Mouse (Mus musculus) thymus, postnatal 10 days (tissue): ENCODE results near the gene Rbm20.

ENCODE experiments used
- DNase-seq, 2 experiments: peaks; one replicate each; pipeline ENCODE4 v3.0.0; 2021; ENCODE audit warnings: low spot score in 2 of 2

Rbm20 gene

DNA sequence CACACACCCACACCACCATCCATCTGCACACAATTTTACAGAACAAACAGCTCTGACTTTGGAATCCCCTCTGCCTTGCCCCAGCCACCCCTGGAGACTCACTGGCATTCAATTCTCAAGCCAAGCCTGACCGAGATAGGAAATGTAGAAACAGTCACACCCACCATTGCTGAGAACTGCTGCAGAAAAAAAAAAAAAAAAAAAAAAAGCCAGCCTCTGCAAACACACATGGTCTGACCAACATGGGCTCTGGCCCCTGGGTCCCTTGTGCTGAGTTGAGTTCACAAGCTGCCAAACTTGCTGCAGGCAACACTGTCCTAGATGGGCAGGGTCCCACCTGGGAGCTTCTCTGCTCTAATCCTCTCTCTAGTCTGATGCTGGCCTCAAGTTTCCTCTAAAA lies 200.7 kb downstream of the Rbm20 start:
- no peak for DNase-seq

DNA sequence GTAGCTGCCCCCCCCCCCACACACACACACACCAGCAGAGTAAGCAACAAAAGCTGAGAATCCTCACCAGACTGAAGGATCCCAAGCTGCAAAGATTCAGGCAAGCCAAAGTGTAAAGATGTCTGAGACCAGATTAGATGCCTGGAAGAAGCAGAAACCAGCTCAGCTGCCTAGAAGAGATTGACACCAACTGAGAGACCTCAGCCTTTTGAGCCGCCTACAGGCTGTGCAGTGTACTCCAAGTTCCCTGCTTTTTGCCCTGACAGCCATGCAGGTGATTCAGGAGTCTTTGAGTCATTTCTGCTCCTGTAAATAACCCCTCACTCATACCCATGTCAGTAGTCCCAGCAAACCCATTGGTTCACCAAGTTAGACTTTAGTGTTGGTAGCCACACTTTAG lies 203.4 kb downstream of the Rbm20 start:
- DNase-seq = no peak

DNA sequence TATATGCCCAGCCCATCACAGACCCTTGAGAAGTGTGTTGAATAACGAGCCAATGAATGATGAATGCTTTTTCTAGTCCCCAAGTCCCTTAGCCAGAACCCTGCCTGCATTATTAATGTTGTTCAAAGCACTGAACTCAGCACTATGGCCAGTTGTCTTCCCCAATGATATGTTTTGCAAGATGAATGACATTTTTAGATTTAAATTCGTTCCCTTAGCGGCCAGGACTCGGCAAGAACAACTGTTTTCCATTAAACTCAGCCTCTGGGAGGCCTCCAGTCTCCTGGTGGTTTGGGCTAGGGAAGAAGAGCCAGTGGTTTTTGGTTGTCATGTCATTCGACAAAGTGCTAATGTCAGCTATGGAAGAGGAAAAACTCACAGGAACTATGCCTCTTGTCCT lies 204.7 kb downstream of the Rbm20 start:
- DNase-seq = no peak

DNA sequence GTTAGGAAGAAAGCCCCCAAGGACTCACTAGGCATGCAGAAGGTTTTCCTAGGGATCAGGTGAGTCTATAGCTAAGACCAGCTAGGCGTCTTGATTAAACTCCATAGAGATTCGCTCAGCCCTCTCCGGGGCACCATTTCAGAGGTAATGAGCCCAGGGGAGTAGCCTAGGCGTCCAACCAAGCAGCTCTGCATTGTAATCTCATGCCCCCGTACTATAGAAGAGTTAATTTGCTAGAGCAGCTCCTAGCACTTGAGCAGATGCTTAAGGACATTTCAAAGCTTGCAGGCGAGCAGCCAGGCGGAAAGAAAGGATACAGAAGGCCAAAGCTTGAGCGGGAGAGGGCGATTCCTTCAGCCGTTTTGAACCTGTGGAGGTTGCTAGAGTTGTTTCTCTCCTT lies 208.3 kb downstream of the Rbm20 start:
- DNase-seq = no peak

DNA sequence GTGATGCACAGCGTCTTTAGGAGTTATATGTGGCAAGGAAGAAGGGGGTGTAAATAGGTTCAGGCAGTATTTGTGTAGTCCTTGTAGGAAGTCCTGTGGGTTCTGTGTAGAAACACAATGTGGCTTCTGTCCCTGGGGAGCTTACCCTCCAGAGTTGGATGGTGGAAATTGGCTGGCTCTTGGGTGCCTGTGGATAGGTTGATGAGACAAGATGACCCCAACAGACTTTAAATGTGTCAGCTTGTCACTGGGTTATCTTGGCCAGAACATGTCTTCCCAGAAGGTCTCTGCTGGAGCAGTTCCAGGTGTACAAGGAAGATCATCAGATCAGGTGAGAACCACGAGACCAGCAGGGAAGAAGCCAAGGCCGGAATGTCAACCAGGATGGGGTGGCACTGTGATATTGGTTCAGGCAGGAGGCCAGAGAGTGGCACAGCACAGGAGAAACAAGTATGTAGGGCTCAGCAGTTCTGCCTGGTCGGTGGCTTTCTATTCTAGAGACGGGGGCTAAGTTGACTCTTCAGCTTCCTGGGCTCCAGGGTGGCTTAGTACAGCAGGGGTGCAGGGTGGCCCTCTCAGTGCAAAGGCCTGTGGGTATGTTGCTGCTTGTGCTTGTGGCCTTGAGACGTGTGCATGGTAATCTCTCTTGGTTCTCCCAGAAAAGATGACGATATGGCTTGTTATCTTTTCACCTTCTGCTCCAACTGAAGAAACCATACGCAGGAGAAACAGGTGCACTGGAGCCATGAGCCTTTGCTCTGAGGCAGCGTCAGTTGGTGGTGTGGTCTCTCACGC lies 209.7 kb downstream of the Rbm20 start:
- DNase-seq = peak; percentile 61

DNA sequence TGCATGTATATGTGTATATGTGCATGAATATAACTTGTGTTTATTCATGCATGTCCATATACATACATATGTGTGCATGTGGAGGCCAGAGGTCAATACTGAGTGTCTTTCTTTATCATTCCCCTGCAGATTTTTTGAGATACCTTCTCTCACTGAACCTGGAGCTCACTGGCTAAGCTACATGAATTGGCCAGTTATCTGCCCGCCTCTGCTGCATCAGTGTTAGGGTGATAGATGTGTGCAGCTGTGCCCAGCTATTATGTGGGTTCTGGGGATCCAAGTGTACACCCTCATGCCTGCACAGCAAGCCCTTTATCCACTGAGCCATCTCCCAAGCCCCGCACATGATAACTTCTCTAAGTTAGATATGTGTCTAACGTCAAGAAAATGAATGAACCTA lies 210.7 kb downstream of the Rbm20 start:
- DNase-seq = no peak

DNA sequence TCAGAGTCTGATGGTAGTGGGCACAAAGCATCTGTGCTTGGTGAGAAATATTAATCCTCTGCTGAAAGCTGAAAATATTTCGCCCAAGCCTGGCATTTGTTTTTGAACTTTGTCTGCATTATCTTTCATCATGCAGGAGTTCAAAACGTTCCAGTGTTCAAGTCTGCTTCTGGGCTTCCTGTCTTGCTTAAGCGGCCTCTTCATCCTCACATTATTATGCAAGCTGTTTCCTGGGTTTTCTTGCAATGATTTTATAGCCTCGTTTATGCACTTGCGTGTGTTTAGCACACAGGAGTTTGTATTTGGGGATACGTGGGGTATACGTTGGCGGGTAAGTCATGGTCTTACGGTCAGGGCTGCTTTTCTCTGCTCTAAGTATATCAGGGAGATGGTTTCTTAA lies 211.2 kb downstream of the Rbm20 start:
- peak in 1 of 2 experiments; percentile 28 for DNase-seq

DNA sequence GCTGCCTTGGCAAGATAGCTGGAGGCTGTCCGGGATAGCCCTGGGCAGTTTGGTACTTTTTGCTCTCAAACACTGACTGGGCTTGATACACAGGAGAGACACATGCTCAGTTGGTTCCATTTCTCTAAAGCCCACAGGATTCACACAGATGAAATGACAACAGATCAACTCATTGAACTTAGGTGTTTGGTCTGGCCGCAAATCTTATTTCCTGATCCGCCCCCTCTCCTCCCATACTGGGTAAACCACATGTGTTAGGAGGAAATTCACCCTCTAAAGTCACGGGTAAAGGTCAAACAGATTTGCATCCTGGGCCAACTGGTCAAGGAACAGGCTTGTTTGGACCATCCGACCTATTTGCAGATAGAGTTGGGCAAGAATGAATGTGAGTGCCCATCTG lies 212.4 kb downstream of the Rbm20 start:
- no peak for DNase-seq

DNA sequence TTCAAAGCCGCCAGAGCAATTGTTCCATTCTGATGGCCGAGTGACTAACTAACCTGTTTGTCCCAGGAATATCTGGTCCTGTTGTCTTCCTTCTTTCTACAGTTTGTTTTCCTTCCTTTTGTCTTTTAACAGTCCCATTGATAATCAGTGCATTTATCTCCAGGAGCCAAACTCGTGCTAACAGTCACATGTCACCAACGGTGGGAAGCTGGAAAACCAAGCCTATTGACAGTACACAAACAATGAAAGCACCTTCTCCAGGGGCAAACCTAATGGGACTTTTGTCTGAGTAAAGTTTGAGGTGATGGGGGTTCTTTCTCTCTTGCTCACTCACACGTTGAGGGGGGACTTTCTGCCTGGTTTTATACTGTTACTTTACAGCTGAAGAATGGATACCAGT lies 213.2 kb downstream of the Rbm20 start:
- DNase-seq = no peak

DNA sequence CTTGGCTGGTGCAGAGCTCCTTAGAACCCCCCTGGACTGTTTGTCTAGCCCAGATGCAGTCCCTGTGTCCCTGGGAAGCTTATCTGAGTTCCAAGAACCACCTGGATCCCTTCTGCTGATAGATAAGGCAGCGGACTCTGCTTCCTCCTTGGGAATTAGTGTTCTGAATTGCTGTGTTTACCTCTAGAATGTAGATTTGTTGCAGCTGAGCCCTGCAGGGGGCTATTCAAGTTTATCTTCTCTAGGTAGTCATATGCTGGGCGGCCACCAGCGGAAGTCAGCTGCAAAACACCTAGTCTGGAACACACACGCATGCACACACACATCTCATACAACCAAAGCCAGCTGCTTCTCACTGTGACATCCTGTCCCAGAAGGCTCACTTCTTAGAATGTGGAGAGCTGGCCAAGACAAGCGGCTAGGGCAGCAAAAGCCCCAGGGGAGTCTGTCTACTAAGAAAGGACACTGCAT lies 213.7 kb downstream of the Rbm20 start:
- DNase-seq = peak; percentile 79 to 83

DNA sequence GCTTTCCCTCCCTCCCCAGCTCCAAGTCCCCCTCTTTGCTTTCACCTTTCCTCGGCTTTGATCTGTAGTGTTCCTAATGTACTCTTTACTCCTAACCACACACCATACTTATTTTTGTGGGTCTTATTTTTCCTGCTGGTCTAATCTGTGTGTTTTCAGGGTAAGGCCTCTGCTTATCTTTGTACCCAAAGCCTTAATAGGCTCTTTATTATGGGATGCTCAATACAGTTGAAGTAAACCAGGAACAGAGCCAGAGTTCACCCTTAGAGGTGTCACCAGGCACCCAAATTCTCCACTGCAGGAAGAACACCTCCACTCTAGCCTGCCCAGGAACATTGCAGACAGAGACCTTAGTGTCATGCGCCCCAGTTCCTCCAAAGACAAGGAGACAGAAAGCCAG lies 214.5 kb downstream of the Rbm20 start:
- DNase-seq = no peak

DNA sequence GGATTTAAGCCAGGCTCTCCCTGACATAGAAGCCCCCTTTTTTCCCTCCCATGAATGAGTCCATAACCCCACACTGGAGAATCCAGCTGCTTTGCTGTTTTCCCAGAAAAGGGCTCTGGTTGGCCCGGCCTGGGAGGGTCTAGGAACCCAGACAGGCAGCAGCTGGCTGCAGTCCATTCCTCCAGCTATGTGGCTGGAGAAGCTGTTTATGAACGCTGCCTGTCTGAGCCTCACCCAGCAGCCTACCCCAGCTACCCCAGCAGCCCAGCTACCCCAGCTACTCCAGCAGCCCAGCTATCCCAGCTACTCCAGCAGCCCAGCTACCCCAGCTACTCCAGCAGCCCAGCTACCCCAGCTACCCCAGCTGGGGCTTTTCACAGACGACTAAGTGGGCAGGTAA lies 215.0 kb downstream of the Rbm20 start, which contains the start of gene Pdcd4:
Gene Pdcd4, plus strand, starts transcription at position 171 of the 400 bp plus-strand sequence.
- DNase-seq = peak; percentile 30 to 36

DNA sequence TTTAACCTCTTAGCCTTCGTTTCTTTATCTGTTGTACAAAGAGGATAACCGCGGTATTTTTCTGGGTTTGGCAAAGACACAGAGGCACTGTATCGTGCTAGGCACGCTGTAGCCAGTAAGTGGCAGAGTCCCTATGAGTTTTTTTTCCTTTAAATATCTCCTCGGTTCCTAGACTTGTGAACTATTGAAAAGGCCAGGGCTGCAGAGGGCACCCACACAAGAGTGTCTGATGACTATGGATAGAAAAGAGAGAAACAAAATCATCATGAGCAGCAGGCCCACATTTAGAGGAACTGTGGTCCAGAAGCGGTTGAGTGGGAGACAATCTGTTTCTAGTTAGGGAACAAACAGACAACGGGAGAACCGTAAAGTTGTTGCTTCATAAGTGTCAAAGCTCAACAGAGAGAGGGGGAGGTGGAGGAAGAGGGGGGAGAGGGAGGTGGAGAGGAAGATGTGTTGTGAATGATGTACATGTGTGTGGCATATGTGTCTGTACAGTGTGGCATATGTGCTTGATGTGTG lies 215.8 kb downstream of the Rbm20 start:
- no peak for DNase-seq

DNA sequence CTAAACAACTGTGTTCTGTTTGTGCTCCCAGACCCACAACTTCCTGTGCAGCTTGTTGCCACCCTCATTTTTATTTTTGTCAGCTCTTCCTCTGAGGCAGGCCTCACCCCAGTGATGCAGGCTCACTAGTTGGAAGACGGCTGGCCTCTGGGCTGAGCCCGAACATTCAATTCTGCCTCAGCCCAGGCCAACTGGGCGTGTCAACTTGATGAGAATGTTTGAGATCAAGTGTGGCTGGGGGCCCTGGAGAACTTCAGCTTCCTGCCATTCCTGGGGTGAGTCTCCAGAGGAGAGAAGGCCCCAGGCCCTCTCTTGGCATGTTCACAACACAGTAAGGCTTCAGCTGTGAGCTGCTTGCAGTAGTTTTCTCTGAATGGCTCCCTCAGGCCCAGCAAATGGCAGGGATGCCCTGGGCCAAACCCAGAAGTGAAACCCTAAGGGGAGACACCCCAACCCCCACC lies 216.6 kb downstream of the Rbm20 start:
- peak; percentile 68 to 70 for DNase-seq

DNA sequence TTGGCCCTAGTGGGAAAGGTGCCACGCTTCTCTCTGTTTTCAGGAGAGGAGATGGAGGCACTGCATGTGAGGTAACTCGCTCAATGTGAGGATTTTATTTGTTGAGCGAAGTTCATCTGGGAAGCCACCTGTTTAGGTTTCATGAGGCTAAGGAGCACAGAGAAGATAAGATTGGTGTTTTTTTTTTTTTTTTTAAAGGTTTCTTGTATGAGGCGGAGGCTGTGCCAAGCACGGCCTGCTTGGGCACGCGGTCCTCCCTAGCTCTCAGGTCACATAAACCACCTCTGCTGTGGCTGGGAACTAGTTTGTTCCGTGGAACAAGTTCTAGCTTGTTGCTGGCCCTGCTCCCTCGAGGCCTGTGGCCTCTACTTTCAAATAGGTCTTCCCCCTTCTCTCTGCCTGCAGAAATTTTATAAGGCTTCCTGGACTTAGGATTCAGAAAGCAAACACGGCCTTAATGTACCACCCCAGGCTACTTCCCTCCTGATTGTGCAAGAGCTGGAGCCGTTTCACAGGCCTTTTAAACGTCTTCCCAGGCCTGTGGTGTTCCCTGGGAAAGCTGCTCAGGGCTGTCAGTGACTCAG lies 217.5 kb downstream of the Rbm20 start:
- no peak for DNase-seq

DNA sequence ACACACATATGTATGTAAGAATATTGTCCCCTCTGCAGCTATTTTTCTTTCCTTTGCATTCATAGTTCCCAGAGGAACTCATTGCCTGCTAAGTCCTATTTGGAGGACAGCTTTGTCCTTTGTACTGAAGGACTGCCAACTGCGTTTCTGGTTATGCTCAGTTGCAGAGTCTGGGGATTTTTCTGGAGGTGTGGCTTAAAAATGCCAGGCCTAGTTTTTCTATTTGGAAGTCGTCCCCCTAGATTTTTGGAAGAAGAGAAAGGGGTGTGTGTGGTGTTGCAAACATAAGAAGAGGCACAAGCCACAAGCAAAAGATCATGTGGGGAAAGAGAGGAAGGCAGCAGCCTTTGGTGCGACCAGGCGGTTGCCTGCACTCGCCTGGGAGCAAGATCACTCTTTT lies 220.9 kb downstream of the Rbm20 start:
- DNase-seq = no peak

DNA sequence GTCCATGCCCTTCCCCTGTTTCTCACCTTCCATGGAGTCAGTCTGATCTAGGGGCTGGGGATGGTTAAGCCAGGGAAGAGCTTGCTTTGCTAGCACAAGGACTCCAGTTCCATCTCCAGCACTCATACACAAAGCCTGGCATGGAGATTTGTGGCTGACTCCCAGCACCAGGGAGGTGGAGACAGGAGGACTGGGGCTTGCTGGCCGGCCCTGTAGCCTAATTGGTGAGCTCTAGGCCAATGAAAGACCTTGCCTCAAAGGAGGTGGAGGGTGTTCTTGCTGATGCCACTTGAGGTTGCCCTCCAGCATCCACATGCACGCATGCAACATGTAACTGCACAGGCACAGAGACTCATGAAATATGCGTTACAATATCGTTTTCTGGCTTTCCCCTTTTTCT lies 221.4 kb downstream of the Rbm20 start:
- DNase-seq = no peak

DNA sequence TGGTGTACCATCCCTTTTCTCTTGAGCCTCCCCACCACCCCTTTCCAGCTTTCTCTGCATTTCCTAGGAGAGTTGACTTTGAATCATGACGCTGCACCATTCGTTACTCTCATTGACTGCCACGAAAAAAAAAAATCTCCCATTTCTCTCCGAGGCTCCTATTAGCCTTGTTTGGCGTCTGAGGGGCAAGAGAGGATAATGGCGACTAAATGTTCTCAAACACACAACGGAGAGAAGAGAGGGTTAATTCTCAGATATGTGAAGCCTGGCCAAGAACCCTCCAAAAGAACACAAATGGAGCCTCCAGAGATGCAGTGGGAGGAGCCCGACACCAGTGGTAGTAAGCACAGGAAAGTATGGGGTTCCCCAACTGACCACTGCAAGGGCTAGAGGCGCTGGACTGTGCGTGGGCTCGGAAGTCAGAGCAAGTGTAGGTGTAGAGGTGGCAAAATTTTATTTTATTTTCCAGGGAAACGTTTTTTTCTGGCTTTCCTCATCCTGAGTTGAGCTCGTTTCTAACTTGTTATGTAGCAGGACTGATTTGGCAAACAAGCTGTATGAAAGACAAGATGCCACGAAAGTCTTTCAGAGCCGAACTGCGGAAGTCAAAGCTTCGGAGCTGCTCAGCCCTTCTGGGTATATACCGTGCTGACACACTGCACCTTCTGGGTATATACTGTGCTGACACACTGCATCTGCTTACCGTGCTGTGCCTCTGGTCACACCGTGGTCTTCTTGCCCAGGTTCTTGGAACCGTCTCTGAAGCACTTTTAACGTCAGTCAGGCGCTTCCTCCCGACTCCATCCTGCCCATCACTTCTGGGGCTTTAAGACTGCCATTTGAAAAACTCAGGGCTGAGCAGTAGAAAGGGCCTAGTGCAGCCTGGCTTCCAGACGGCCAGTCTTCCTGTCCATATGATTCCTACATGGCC lies 222.1 kb downstream of the Rbm20 start:
- DNase-seq = no peak

DNA sequence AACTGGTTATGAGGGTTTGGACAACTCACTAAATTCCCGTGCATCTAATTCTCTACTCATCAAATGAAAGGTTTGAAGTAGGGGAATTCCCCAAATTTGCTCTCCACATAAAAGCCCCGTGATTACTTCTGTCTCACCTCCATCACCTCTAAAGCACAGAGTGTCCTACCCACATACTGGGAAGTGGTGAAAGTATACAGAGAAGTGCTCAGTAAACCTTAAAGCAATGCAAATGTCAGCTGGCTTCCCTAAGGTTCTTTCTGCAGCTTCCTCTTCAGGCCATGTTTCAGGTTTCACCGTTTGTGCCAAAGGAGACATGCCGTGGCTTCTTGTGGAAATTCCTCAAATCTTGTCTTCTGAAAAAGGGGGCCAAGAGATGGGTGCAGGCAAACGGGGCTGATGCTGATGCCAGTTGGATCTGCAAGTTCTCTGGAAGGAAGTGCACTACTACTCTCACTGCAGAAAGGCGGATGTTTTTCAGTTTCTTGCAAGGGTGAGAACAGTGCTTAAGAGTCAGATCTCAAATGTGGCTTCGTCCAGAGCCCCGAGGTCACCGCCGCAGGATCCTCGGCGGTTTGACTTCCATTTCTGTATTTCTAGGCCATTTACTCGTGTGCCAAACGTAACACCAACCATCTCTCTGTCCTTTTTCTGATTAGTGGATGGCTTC lies 223.0 kb downstream of the Rbm20 start:
- DNase-seq = no peak

DNA sequence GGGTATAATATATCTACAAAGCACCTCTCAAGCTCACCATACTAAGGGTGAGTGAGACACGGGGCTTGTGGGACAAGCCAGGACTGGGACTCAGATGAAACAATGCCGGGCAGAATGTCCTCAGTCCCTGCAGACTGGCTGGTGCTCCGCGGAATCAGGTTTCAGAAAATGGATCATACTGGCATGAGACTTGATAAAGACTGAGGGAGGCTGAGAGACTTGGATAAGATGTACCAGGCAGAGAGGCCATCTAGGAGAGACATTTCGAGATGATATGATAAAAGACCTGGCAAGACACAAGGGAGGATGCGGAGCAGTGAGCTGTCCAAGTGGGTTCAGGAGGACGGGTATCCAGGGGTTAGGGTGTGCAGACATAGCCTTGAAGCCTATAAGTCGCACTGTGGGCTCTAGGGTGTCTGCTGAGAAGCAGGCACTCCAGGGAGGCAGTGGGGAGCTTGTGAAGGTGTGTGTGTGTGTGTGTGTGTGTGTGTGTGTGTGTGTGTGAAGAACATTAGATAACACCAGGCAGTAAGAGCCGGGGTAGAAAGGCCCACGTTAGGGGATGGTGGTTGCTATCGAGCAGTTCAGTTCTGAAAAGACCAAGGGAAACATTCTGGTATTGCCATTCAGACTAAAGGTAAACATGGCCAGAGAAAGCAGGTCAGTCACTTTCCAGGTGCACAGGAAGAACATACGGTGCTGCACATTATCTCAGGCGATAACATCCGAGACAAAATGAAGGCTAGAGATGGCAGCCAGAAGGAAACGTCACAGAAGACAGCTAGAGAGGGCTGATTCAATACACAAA lies 225.0 kb downstream of the Rbm20 start:
- DNase-seq = peak in 1 of 2 experiments; percentile 36
